Mouse (Mus musculus) spleen, adult 2 months (tissue): ENCODE measurements around the gene Nell1.

Experiments
- CTCF ChIP-seq: fragments of 200-500 bp; IDR thresholded peaks from 2 replicates; pipeline ENCODE4 v1.5.1; 2011; ENCODE audit warnings: mild to moderate bottlenecking, inconsistent platforms; ENCODE audit not compliant: insufficient read depth, insufficient read length, insufficient replicate concordance; ENCODE audit errors: extremely low read depth
- POLR2A ChIP-seq: fragments of 200-500 bp; IDR thresholded peaks from 2 replicates; pipeline ENCODE4 v1.6.1; 2011; ENCODE audit warnings: low read depth, low read length, inconsistent platforms

DNA sequence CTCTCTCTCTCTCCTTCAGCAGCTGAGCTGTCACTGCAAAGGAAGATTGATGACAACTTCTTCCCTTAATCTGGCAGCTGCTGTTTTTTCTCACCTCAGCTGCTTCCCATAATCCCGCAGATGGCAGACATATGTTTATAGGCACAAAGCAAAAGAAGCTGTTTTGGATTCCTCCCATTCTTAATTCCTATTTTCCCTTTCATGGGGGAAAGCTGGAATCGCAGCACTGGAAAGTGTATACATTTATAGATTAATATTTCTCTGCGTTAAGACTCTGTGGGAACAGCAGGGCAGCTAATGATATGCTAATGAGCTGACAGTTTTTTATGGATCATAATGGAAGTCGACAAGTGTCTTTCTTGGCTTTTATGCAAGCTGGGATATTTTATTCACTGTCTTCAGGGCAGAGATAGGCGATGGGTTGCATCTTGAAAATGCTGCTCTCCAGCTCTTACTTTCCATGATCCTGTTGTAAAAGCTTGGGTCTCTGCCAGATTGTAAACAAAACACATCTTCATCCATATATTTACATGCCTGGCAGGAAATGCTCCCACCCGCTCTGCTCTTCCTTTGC, 236.1 kb downstream of the Nell1 start:
- no peak for TF ChIP-seq CTCF
- no peak for TF ChIP-seq POLR2A
